Mouse (Mus musculus): ENCODE results near the gene Hps4.
A peak's percentile ranks its signal among the peaks of the same experiment; 100 is the strongest.

Hps4 gene

GRCm38 (mm10) chr5:112324637-112325545, 18.0 kb upstream of the Hps4 start:
- peak; percentile 74 for DNase-seq

- peak; percentile 98 for DNase-seq
Measured at GRCm38 (mm10) chr5:112325546-112326445, 17.1 kb upstream of the Hps4 start, which contains the start of gene Tfip11. Tfip11 (plus strand) TSS chr5:112326358.

- no peak for DNase-seq
Measured at GRCm38 (mm10) chr5:112326446-112327009, 16.4 kb upstream of the Hps4 start.

- DNase-seq, result no peak
Measured at GRCm38 (mm10) chr5:112327854-112328253, 15.0 kb upstream of the Hps4 start.

GRCm38 (mm10) chr5:112329805-112330564, 12.9 kb upstream of the Hps4 start:
- no peak for DNase-seq

- peak; percentile 62 for DNase-seq
Measured at GRCm38 (mm10) chr5:112335473-112335872, 7.4 kb upstream of the Hps4 start.

- no peak for DNase-seq
Measured at GRCm38 (mm10) chr5:112337004-112337403, 5.9 kb upstream of the Hps4 start.

GRCm38 (mm10) chr5:112339215-112339614, 3.7 kb upstream of the Hps4 start:
- no peak for DNase-seq

GRCm38 (mm10) chr5:112343205-112343595, 317 bp downstream of the Hps4 start:
- no peak for DNase-seq

- no peak for DNase-seq
Measured at GRCm38 (mm10) chr5:112344092-112344960, 1.4 kb downstream of the Hps4 start.

GRCm38 (mm10) chr5:112346211-112346965, 3.5 kb downstream of the Hps4 start:
- no peak for DNase-seq

- DNase-seq, result no peak
Measured at GRCm38 (mm10) chr5:112349169-112349568, 6.3 kb downstream of the Hps4 start.

GRCm38 (mm10) chr5:112355493-112355892, 12.6 kb downstream of the Hps4 start:
- DNase-seq, result no peak

- no peak for DNase-seq
Measured at GRCm38 (mm10) chr5:112355910-112356309, 13.0 kb downstream of the Hps4 start, which contains the start of gene Gm6583. Gm6583 (minus strand) TSS chr5:112356033.

GRCm38 (mm10) chr5:112356322-112356721, 13.4 kb downstream of the Hps4 start:
- peak; percentile 67 for DNase-seq

GRCm38 (mm10) chr5:112359520-112359919, 16.6 kb downstream of the Hps4 start:
- DNase-seq, result no peak

GRCm38 (mm10) chr5:112360077-112360476, 17.2 kb downstream of the Hps4 start:
- DNase-seq, result no peak

- DNase-seq, result no peak
Measured at GRCm38 (mm10) chr5:112364184-112364797, 21.4 kb downstream of the Hps4 start.

- DNase-seq, result no peak
Measured at GRCm38 (mm10) chr5:112366879-112367278, 24.0 kb downstream of the Hps4 start.

GRCm38 (mm10) chr5:112367338-112367737, 24.5 kb downstream of the Hps4 start:
- no peak for DNase-seq

Measured in lung, postnatal 10 days (tissue).